Mouse (Mus musculus): ENCODE results near the gene Hba-a2.

Hba-a2 gene

GRCm38 (mm10) chr11:32324609-32325008 is 28.3 kb downstream of the Hba-a2 start:
- peak; percentile 83 to 87 for DNase-seq

GRCm38 (mm10) chr11:32331075-32331474 is 34.8 kb downstream of the Hba-a2 start:
- DNase-seq = peak; percentile 55 to 67

GRCm38 (mm10) chr11:32331861-32332260 is 35.6 kb downstream of the Hba-a2 start:
- no peak for DNase-seq

- no peak for DNase-seq
These were observed 36.9 kb downstream of the Hba-a2 start for GRCm38 (mm10) chr11:32333235-32333634.

GRCm38 (mm10) chr11:32336435-32336907 is 40.2 kb downstream of the Hba-a2 start:
- DNase-seq = peak; percentile 48 to 65

GRCm38 (mm10) chr11:32339131-32339531 is 42.8 kb downstream of the Hba-a2 start:
- DNase-seq = peak; percentile 46 to 76

GRCm38 (mm10) chr11:32340476-32341473 is 44.5 kb downstream of the Hba-a2 start:
- DNase-seq = peak; percentile 53 to 67

- DNase-seq = peak; percentile 43 to 70
These were observed 46.5 kb downstream of the Hba-a2 start for GRCm38 (mm10) chr11:32342770-32343191.

GRCm38 (mm10) chr11:32343350-32343749 is 47.1 kb downstream of the Hba-a2 start:
- DNase-seq = no peak

- DNase-seq = no peak
These were observed 49.4 kb downstream of the Hba-a2 start for GRCm38 (mm10) chr11:32345504-32346297.

Data from lung, postnatal 4 days (tissue).